Mouse (Mus musculus): Measurements from ENCODE around the gene Rpap1.

The Rpap1 gene

GRCm38 (mm10) chr2:119787206-119787883 lies at the start of gene Rpap1:
Gene Rpap1 (minus strand): TSS chr2:119787537.
- DNase-seq (ENCODE audit: low read depth, low spot score): peak; percentile 89

GRCm38 (mm10) chr2:119834231-119834630 lies 46.9 kb upstream of the Rpap1 start:
- no peak for DNase-seq (ENCODE audit: low read depth, low spot score)

GRCm38 (mm10) chr2:119830579-119830978 lies 43.2 kb upstream of the Rpap1 start:
- no peak for DNase-seq (ENCODE audit: low read depth, low spot score)

GRCm38 (mm10) chr2:119821136-119821535 lies 33.8 kb upstream of the Rpap1 start:
- no peak for DNase-seq (ENCODE audit: low read depth, low spot score)

GRCm38 (mm10) chr2:119818668-119819272 lies 31.4 kb upstream of the Rpap1 start:
- no peak for DNase-seq (ENCODE audit: low read depth, low spot score)

- DNase-seq (ENCODE audit: low read depth, low spot score): no peak
These were observed 29.7 kb upstream of the Rpap1 start for GRCm38 (mm10) chr2:119817047-119817446.

- no peak for DNase-seq (ENCODE audit: low read depth, low spot score)
These were observed 29.3 kb upstream of the Rpap1 start for GRCm38 (mm10) chr2:119816611-119817010.

- DNase-seq (ENCODE audit: low read depth, low spot score): no peak
These were observed 27.1 kb upstream of the Rpap1 start for GRCm38 (mm10) chr2:119814376-119814933.

GRCm38 (mm10) chr2:119811490-119812146 lies 24.3 kb upstream of the Rpap1 start:
- no peak for DNase-seq (ENCODE audit: low read depth, low spot score)

- DNase-seq (ENCODE audit: low read depth, low spot score): no peak
These were observed 23.6 kb upstream of the Rpap1 start for GRCm38 (mm10) chr2:119810890-119811289.

- no peak for DNase-seq (ENCODE audit: low read depth, low spot score)
These were observed 21.5 kb upstream of the Rpap1 start for GRCm38 (mm10) chr2:119808881-119809280.

- DNase-seq (ENCODE audit: low read depth, low spot score): no peak
These were observed 21.1 kb upstream of the Rpap1 start for GRCm38 (mm10) chr2:119808438-119808837.

- no peak for DNase-seq (ENCODE audit: low read depth, low spot score)
These were observed 18.2 kb upstream of the Rpap1 start for GRCm38 (mm10) chr2:119805536-119805935.

- no peak for DNase-seq (ENCODE audit: low read depth, low spot score)
These were observed 17.4 kb upstream of the Rpap1 start for GRCm38 (mm10) chr2:119804776-119805175.

- no peak for DNase-seq (ENCODE audit: low read depth, low spot score)
These were observed 16.9 kb upstream of the Rpap1 start for GRCm38 (mm10) chr2:119804275-119804628.

- no peak for DNase-seq (ENCODE audit: low read depth, low spot score)
These were observed 16.4 kb upstream of the Rpap1 start for GRCm38 (mm10) chr2:119803618-119804274.

GRCm38 (mm10) chr2:119802767-119803617 lies 15.7 kb upstream of the Rpap1 start:
- no peak for DNase-seq (ENCODE audit: low read depth, low spot score)

GRCm38 (mm10) chr2:119800876-119801846 lies 13.8 kb upstream of the Rpap1 start:
- DNase-seq (ENCODE audit: low read depth, low spot score): no peak

GRCm38 (mm10) chr2:119799961-119800550 lies 12.7 kb upstream of the Rpap1 start:
- DNase-seq (ENCODE audit: low read depth, low spot score): peak; percentile 63

Measured in A20 (cell line).